Mouse (Mus musculus) stomach, embryonic 15.5 days (tissue): ENCODE results near the gene Hdgfl2. TPM values are rescaled to one million over a fixed set of nuclear protein-coding genes. Genes with fewer than 3 reads are reported as not detected.

Experiments
- polyA plus RNA-seq: library from polyadenylated mRNA; unstranded; fragments of >200 nt; fragmentation: Nextera tagmentation; extraction: Ambion mirVana; gene quantifications from 2 replicates; pipeline ENCODE4 v1.2.1, GENCODE M21; 2015

Hdgfl2 gene
- polyA plus RNA-seq, 1 experiment from 2014 or later: 103 TPM

Other genes with a start within 250 kb of the Hdgfl2 start
- 9.4 and 9.9 TPM in 2 replicates for gene Zfp119a, start 200.7 kb upstream of the Hdgfl2 start, polyA plus RNA-seq
- gene Zfp959, start 187.5 kb upstream of the Hdgfl2 start, polyA plus RNA-seq: 14.0 and 15.1 TPM in 2 replicates
- 6.1 and 6.9 TPM in 2 replicates for gene Zfp119b, start 130.1 kb upstream of the Hdgfl2 start, polyA plus RNA-seq
- 4.1 TPM in 2 replicates for gene Ebi3, start 127.0 kb upstream of the Hdgfl2 start, polyA plus RNA-seq
- gene Yju2, start 120.5 kb upstream of the Hdgfl2 start, polyA plus RNA-seq: 22.0 and 24.8 TPM in 2 replicates
- gene Shd, start 109.2 kb upstream of the Hdgfl2 start, polyA plus RNA-seq: 10.4 and 11.1 TPM in 2 replicates
- 9.8 and 11.7 TPM in 2 replicates for gene Fsd1, start 93.1 kb upstream of the Hdgfl2 start, polyA plus RNA-seq
- gene Stap2, start 74.0 kb upstream of the Hdgfl2 start, polyA plus RNA-seq: 28.0 and 30.9 TPM in 2 replicates
- gene Mpnd, start 73.9 kb upstream of the Hdgfl2 start, polyA plus RNA-seq: 89.7 and 91.8 TPM in 2 replicates
- gene Sh3gl1, start 43.0 kb upstream of the Hdgfl2 start, polyA plus RNA-seq: 136 and 142 TPM in 2 replicates
- 21.7 and 22.4 TPM in 2 replicates for gene Chaf1a, start 39.2 kb upstream of the Hdgfl2 start, polyA plus RNA-seq
- gene Ubxn6, start 4.6 kb upstream of the Hdgfl2 start, polyA plus RNA-seq: 32.8 and 36.0 TPM in 2 replicates
- 0.36 TPM in 2 replicates for gene Plin4, start 30.2 kb downstream of the Hdgfl2 start, polyA plus RNA-seq
- gene Plin5, start 38.0 kb downstream of the Hdgfl2 start, polyA plus RNA-seq: 0.42 and 0.59 TPM in 2 replicates
- gene Lrg1, start 42.4 kb downstream of the Hdgfl2 start, polyA plus RNA-seq: 0.52 and 1.6 TPM in 2 replicates
- 1.3 and 1.4 TPM in 2 replicates for gene Sema6b, start 60.7 kb downstream of the Hdgfl2 start, polyA plus RNA-seq
- 13.2 and 14.8 TPM in 2 replicates for gene Tnfaip8l1, start 82.8 kb downstream of the Hdgfl2 start, polyA plus RNA-seq
- 112 and 113 TPM in 2 replicates for gene Mydgf, start 104.3 kb downstream of the Hdgfl2 start, polyA plus RNA-seq
- 33.2 and 37.5 TPM in 2 replicates for gene Dpp9, start 139.3 kb downstream of the Hdgfl2 start, polyA plus RNA-seq
- 12.7 and 13.0 TPM in 2 replicates for gene Fem1a, start 177.2 kb downstream of the Hdgfl2 start, polyA plus RNA-seq
- 6.6 and 7.8 TPM in 2 replicates for gene Ticam1, start 197.2 kb downstream of the Hdgfl2 start, polyA plus RNA-seq
- gene Plin3, start 213.2 kb downstream of the Hdgfl2 start, polyA plus RNA-seq: 90.7 and 93.1 TPM in 2 replicates
- not detected in 2 replicates for gene Arrdc5, start 220.7 kb downstream of the Hdgfl2 start, polyA plus RNA-seq
- gene Uhrf1, start 223.7 kb downstream of the Hdgfl2 start, polyA plus RNA-seq: 103 and 110 TPM in 2 replicates
- 27.8 and 33.9 TPM in 2 replicates for gene Kdm4b, start 246.4 kb downstream of the Hdgfl2 start, polyA plus RNA-seq